Mouse (Mus musculus): ENCODE measurements around the gene Pcdh15.

Pcdh15 gene

DNA sequence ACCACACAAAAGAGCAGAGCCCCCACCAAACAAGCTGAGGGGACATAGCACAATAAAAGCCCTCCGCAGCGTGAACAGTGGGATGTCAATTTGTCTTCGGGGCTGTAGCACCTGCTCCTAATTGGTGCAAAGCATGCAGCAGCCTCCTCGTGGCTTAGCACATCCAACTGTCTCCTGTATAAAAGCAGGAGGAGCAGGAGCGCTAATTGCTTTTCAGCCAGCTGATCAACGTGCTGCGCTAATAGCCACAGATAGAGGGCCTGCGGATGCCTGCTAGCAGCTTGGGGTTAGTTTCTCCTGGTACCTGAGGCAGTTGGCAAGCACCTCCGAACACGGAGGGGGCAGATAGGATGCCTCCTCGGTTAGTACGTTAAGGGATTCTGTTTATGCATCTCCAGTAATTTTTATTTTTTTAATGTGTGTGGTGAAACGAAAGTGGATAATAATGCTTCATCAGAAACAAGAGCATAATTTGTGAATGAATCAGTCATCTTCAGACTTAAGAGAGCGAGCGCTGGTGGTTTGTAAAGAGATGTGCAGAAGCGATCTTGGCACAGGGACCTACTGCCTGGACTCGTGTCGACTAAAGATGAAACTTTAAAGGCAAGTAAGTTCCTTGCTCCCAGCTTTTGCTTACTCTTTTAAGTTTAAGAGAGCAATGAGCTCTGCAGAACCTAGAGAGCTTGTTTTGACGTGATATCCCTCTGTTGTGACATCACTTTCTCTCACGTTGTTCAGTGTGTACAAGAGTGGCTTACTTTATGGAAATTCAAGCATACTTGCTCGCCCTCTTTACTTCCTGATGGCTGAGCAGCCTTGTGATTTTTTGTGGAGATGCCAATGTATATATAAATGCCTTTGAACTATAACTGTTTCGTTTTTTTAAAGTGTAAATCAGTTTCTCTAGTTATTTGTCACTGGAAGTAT is 722.8 kb downstream of the Pcdh15 start:
- no peak for DNase-seq (ENCODE audit: low spot score in 2 of 2)

DNA sequence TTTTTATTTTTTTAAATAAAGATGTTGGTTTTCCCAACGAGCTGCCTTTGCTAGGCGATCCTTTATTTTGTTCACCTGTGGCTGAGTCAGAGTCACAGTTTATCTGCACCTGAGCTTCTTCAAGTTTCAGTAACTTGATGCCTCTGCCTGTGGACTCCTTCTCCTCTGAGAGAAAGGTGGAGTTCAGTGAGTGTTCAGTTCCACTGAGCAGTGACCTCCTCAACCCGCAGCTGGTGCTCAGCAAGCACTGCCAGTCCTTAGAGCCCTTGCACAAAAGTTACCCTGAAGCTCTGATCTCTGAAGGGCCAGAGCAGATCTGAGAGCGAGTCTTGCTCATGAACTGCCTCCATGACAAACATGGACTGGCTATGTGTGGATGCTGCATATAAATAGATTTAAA is 724.1 kb downstream of the Pcdh15 start:
- DNase-seq (ENCODE audit: low spot score in 2 of 2): no peak

DNA sequence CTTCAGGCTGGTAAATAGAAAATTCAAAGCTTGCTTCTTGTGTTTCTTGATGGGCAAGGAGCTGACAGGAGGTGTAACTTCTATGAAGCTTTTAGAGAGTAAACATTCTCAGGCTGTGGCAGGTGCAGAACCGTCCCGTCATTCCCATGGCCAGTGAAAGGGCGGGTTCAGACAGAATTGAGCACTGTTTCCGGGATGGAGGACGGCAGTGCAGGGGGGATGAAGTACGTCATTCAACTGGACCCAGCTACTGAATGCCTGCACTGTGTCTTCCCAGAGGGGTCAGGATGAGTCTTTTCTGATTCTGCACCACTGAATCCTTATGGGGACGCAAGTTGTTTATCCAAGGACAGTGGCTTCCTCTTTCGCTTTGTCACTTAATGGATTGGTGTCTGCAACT is 727.2 kb downstream of the Pcdh15 start:
- no peak for DNase-seq (ENCODE audit: low spot score in 2 of 2)

DNA sequence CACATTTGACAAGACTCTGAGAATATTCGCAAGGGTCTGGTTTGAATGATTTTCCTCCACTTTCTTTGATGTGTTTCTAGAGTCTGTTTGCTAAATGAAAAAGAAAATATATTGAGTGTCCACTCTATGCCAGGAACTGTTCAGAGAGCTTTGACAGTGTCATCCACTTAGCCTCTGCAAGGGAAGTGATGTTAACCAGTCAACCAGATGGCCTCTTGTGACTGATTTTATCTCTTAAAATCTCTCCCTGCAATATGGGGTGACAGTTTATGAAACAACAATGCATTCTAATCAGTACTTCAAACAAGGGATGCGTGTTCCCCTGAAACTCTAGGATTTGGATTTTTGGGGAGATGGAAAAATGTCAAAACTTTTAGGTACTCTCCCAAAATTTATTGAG is 729.6 kb downstream of the Pcdh15 start:
- no peak for DNase-seq (ENCODE audit: low spot score in 2 of 2)

DNA sequence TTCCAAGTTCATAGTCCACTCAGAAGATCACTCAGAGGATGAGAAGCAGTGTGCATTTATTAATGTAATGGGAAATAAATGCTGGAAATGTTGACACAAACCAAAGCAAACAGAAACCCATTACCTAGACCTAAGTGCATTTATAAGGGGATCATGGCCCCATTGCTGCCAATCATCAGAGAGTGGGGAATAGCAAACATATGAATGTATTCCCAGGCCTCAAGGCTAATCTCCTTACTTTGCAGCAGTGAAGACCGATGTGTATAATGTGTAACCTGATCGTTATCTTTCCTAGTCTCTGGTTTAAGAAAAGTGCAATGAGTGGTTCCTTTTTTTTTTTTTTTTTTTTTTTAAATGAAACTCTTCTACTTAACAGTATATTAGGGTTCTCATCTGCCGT is 745.9 kb downstream of the Pcdh15 start:
- no peak for DNase-seq (ENCODE audit: low spot score in 2 of 2)

DNA sequence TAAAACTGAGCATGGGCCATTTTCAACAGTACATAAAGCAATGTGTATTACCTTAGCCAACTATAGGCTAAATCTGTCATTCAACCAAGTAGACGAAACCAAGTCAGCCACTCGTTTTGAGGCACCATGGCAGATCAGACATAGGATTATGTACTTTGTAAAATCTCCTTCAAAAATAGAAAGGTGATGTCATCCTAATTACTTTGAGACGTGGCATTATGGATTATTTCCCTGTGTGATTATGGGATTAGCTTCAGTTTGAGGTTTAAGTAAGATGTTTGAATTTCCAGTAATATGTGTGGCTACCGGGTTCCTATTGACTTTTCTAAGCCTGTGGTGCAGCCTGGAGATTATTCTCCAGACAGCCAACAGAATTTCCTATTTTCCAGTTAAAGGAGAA is 763.0 kb downstream of the Pcdh15 start:
- no peak for DNase-seq (ENCODE audit: low spot score in 2 of 2)

DNA sequence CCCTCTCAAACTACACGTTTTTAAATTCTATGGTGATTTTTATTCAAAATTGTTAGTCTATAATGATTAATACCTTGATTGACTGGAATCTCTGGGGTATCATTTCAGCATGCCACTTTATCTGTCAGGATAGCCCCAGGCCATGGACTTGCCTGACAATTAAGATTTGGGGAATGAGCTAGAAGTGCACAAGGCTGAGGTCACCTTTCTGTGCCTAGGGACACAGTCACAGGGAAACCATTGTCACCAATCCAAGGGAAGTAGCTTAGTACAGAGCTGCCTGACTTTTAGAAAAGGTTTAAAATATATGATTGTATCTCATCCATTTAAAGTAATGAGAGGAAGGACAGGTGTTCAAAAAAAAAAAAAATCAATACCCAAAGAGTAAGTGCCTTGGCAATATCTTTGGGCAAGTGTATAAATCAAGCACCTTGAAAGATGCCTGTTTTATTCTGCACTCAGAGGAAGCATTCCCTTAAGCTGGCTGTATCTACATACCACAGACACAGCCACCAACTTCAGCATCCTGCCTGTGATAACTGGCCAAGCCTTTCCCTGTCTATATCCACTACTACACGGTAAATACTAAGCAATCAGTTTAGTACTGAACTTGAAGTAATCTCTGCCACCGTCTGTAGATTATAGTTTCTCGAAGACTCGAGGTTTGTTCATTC is 779.0 kb downstream of the Pcdh15 start:
- no peak for DNase-seq (ENCODE audit: low spot score in 2 of 2)

DNA sequence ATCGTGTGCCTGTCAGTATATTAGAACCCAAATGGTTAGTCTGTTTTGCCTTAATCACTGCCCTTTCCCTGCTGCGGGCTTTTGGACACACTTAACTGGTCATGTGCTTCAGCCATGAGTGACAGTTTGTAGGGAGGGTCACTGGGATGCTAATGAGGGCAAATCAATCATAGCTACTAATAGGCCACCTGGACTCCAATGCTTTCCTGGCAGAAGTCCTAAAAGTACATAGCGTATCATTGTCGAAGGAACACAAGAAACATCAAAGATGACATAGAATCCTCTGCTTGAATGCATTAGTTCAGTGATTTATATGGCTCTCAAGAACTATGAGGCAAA is 779.6 kb downstream of the Pcdh15 start:
- DNase-seq (ENCODE audit: low spot score in 2 of 2): no peak

DNA sequence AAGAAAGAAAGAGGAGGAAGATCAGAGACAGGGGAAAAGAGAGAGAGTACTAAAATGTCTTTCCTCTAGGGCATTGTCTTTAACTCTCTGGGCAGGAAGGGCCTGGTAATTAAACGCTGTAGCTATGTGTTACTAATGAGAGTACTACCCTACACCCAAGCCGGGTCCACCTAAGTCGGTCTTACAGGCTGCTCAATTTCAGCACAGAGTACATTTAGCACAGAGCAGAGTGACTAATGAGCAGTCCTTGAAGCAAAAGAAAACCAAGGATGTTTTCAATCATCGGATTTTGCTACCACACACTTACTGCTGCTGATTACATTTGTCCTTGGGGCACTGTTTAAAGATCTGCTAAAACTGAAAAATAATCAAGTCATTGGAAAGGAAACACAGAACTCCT is 788.6 kb downstream of the Pcdh15 start:
- DNase-seq (ENCODE audit: low spot score in 2 of 2): no peak

DNA sequence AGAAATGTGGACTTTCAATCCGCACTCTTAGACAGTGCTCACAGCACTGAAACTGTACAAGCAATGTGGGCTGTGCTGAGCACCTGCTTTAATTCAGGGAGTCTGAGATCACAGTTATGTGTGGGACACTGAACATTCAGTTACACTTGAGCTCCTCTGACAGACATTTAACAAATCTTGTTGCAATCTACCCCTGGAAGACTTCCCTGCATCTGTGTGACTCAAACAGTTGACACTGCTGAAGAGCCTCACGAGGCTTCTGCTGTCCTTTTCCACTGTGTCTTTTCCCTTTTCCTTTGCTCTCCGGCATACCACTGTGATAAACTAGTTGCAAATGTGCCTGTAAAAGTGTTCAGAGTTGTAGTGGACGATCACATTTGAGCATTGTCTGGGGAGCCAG is 793.1 kb downstream of the Pcdh15 start:
- no peak for DNase-seq (ENCODE audit: low spot score in 2 of 2)

DNA sequence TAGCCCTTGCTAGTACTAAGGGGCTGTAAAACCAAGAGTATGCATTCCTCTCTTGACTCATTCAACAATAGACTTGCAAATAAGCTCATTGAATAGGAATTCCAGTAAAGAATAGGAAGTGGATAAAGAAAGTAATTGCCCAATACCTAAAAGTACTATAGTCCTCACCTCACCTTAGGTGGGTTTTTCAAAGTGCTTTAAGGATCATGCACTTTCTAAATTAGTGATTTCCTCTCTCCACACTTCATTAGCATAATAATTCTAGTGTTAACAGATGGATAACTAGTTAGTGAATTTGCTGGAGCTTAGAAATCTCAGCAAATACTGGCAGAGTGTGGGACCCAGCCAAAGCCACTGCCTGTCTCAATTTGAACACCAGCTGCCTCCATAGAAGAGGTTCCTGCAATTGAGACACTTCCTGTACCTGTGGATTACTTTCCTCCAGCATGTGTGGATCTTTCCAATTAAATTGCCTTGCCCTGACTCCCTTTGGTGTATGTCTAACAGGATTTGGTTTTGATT is 797.0 kb downstream of the Pcdh15 start:
- no peak for DNase-seq (ENCODE audit: low spot score in 2 of 2)

DNA sequence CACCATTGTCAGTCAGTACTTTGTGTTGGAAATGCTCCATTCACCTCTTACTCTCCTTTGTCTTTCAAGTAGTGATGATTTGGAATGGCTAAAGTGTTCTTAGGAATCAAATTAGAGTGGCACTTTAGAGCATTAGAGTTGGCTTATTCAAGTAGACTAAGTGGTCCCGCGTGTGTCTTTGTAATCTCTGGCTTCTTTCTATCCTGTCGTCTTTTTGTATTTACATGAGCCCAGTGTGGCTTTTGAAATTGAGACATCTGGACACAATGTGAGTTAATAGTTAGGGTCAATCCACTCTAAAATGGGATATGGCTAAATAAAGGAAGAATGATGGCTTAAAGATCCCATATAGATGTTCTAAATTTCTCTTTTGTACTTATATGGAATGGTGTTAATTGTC is 800.0 kb downstream of the Pcdh15 start:
- no peak for DNase-seq (ENCODE audit: low spot score in 2 of 2)

DNA sequence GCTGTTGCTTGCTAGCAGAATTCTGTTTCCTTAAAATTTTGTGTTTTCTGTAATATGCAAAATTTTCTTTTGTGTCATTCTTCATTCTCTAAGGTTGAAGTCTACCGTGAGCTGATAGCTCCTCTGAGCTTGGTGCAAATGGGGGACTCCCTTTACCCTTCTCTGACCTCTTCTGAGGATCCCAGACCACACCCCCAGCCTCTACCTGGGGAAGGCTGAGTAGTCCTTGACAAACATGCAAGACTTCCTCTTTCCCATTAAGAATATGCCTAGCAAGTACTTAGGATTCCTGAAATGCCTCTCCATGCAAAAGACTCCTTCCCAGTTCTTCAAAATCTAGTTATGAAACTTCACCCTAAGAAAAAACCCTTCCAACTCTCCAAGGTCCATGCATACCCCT is 808.5 kb downstream of the Pcdh15 start:
- no peak for DNase-seq (ENCODE audit: low spot score in 2 of 2)

DNA sequence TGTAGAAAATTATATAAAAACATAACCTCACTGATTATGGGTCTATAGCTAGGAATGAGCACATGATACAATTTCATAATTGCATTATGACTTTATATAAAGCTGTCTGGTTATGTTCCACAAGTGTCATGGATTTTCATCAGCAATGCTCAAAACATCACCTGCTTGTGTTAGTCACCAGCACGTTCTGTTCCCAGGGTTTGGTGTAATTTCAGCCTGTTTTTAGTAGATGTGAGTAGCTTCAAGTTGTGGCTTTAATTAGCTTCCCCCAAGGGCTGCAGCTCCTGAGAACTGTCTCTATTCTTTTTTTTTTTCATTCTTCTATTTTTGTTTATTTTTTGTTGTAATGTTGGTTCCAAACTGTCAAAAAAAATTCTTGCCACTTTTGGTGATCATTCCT is 809.4 kb downstream of the Pcdh15 start:
- DNase-seq (ENCODE audit: low spot score in 2 of 2): no peak

DNA sequence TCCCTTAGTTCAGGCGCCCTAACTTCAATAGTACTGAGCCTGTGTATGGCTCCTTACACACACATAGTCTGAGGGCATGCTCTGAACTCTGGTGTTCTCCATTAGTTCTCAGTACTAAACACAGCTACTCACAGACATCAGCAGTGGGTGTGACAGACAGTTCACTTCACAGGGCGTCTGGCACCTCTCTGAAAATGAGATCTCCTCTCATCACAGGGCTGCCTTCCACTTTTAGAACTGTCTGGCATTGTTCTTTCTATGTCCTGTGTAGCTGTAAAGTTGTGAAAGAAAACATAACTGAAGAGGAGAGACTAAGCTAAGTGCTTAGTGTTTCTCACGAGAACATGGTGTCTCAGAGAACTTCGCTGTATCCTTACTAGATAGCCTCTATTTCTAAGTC is 816.0 kb downstream of the Pcdh15 start:
- DNase-seq (ENCODE audit: low spot score in 2 of 2): no peak

DNA sequence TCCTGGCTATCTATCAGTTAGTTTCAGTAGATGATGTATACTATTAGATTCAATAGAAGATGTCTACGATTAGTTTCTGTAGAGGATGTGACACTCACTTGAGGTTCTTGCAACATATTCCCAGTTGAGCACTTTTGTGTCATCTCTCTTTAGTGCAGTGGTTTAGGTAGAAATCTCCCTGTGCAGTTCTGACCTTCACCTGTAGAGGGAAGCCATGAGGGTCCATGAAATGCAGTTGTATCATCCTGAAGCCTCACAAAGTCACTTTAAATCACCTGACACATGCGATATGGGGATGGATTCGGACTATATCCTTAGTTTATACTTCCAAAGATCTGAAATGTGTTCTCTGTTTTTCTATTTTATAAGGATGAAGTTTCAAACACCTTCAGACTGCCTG is 822.4 kb downstream of the Pcdh15 start:
- no peak for DNase-seq (ENCODE audit: low spot score in 2 of 2)

DNA sequence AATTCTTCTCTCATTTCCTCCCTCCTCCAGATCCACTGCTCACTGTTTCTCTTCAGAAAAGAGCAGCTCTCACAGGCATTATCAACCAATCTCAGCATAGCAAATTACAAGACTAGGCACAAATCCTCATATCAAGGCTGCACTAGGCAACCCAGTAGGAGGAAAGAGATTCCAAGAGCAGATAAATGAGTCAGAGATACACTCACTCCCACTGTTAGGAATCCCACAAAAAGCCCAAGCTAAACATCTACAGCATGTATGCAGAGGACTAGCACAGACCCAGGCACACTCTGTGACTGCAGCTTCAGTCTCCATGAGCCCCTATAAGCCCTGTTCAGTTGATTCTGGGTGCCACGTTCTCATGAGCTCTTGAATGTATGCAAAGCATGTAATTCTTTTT is 829.5 kb downstream of the Pcdh15 start:
- DNase-seq (ENCODE audit: low spot score in 2 of 2): no peak

DNA sequence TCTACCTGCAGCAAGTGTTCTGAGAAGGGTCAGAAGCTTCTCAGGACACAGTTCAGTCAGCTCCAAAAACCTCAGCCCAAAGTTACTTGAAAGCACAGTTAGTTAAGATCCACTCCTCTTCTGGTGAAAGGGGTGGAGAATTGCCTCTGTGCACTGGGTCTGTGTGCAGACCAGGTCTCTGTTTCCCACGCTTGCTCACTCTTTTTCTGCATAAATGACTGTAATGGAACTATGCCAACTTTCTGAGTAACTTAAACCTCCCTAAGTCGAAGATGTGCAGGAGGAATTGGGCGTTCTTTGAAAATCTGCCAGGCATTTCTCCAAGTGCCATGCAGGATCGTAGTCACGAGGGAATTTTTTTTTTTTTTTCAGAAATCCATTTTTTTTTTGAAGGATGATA is 830.6 kb downstream of the Pcdh15 start:
- DNase-seq (ENCODE audit: low spot score in 2 of 2): no peak

DNA sequence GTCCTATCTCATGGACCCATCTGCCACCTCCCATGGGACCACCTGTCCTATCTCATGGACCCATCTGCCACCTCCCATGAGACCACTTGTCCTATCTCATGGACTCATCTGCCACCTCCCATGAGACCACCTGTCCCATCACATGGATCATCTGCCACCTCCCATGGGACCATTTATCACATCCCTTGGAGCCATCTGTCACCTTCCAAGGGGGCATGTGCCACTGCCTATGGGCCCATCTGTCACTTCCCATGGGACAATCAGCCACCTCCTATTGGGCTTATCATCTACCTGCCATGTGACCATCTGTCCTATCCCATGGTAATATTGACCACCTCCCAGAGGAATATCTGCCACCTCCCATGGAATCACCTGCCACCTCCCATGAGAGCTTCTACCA is 832.0 kb downstream of the Pcdh15 start:
- DNase-seq (ENCODE audit: low spot score in 2 of 2): no peak

DNA sequence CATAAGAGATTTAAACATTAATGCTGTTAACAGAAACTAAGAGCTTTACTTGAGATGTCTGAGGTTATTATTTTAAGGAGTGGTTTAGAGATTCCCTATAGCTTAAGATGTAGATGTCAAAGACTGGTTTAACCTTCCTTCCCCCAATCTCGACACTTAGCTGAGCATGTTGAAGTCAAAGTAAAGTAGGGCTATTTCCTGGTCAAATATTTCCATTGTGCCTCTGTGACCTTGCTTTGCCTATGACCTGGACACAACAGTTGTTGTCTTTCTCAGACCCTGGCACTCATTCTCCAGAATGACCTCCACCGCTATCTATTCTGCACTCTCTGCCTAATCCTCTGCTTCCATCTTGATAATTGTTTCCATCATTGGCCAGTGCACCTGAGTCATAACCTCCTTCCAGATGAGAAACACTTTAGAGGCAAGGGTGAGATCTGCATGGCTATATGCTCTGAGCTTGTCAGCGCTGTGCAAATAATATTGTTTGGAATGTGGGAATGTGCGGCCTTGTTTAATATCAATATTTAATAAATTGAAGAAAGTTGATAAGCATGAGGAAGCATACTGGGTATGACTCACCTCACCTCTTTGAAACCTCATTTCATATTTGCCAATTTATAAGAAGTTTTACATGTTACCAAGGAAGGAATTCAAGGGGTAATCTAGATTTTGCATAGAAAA is 833.0 kb downstream of the Pcdh15 start:
- DNase-seq (ENCODE audit: low spot score in 2 of 2): no peak

DNA sequence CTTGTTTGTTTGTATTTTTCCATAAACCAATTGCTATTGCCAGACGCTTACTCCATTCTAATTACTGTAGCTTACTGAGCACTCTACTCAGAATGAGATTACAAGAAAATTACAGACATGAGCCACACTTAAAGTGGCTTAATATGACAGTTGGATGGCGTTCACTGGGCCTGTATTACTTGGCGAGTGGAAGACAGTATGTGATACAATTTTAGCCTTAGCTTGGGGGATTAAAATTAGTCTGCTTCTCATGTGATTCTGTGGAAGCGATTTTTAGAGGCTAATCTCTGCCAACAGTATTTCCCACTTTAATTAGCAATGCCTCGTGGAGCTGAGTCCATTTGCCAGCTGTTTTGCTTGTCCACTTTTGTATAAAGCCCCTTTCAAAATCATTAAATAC is 837.0 kb downstream of the Pcdh15 start:
- DNase-seq (ENCODE audit: low spot score in 2 of 2): no peak

DNA sequence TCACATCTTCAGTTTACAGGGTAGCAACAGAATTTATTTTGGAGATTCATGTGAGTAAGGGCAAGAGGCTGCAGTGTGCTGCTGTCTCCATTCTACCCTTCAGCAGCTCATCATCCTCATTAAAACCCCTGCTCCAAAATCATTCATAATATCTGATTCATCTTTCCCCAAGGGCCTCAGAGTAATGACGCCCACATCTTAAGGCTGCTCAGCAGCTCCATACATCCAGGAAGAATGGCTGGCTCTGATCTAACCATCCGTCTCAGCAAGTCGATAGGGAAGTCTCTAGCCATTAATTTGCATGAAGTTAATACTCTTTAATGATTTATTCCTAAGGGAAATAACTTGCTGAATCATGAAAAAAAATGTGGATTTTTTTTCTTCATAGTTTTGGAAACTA is 839.8 kb downstream of the Pcdh15 start:
- no peak for DNase-seq (ENCODE audit: low spot score in 2 of 2)

DNA sequence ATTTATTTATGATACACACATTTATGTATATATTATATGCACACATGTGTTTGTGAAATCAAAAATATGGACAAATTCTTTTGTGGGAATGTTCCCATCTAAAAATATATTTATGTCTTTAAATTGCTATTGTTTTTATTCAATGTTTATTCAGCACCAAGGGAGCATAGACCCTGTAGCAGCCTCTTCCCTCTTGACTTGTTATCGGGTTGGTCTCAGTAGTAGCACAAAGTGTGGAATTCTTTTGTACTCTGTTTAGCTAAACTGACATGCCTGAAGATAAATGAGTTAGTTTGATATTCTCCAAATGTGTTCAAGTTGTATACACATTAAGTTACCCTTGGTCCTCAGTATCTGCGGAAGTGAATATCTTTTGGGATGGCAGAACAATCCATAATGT is 848.7 kb downstream of the Pcdh15 start:
- DNase-seq (ENCODE audit: low spot score in 2 of 2): no peak

Data from urinary bladder, postnatal 4 days (tissue).